Mouse (Mus musculus): ENCODE measurements around the gene Pik3c2g. TPM values are rescaled to one million over a fixed set of nuclear protein-coding genes. Genes with fewer than 3 reads are reported as not detected.

Pik3c2g gene
- 0.11 and 0.14 TPM in 2 replicates for polyA plus RNA-seq (2012; rRNA removed)

GRCm38 (mm10) chr6:139586892-139587291 is at the start of gene Pik3c2g:
Pik3c2g (plus strand) TSS chr6:139587221.
- DNase-seq (ENCODE audit: extremely low spot score in 1 of 2, low spot score in 1 of 2), result no peak

DNA sequence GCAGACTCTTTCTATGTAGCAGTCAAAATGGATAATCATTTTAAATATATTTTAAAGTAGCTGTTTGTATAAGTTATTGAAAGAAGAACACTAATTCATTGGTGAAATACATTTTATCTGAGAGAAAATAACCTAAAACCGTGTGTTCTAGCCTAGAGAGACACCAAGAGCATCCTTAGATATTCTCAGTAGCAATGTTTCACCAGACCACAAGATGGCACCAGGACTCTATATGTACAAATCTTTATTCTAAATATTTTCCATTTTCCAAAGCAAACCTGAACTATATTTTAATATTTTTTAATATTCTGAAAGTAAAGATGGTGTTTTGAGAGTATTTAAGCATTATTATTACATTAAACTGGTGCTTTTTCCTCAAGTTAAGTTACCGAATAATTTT is 48.6 kb upstream of the Pik3c2g start:
- DNase-seq (ENCODE audit: extremely low spot score in 1 of 2, low spot score in 1 of 2), result peak in 1 of 2 experiments; percentile 52

DNA sequence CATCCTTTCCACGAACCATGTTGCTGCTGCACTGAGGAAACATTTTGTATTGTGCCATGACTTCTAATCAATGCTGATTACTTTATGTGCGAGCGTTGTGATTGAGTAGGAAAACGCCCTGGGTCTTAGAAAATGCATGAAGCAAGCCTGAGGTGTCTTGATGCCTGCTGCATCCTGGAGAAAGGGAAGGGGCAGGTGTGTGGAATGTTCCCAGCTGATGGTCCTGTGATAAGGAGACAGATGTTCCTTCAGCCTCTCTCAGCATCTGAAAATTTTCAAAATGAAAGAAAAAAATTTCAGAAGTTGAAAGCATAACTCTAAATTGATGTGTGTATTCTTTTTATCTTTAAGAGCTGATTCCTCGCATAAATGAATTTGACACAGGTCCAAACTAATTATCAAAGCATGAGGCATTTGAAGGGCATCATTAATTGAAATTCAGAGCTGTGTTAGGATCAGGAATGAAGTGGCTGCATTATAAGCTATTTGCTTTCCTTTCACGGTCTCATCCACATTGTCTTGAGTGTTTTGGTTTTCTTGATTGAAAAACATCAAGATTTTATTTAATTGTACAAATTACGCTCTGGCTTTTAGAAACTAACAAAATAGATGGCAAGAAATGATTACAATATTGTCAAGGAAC is 31.4 kb upstream of the Pik3c2g start:
- DNase-seq (ENCODE audit: extremely low spot score in 1 of 2, low spot score in 1 of 2), result no peak

DNA sequence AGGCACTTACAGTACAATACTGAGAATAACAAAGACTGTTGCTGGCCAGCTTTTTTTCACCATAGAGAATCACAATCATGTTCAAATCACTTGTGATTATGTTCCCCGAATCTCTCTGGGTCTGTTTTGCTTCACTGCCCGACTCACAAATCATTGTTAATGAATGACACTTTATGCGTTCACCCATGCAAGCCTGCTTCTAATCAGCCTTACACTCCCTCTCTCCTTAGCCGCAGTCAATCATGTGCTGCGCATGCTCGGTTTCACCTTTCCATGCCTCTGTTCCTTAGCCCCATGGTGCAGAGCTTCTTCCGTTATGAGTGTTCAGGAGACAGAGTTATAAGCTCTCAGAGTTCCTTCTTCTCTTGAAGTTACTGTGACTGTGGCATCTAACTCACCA is 17.8 kb upstream of the Pik3c2g start:
- DNase-seq (ENCODE audit: extremely low spot score in 1 of 2, low spot score in 1 of 2), result no peak

DNA sequence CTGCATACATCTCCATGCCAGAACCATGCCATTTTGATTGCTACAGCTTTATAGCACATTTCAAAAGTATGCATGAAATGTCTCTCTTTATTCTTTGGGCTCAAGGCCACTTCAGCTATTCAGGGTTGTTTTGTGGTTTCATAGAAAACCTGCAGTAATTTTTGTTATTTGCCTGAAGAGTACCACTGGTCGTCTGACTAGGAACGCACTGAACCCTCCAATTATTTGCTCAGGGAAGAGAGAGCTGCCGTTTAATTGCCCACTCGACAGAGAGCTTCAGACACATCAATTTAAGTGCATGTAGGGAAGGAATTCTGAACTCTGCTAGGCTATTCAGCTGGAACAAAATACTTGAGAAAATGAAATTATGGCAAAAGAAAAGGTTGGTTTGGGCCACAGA is 11.2 kb upstream of the Pik3c2g start:
- DNase-seq (ENCODE audit: extremely low spot score in 1 of 2, low spot score in 1 of 2), result no peak

DNA sequence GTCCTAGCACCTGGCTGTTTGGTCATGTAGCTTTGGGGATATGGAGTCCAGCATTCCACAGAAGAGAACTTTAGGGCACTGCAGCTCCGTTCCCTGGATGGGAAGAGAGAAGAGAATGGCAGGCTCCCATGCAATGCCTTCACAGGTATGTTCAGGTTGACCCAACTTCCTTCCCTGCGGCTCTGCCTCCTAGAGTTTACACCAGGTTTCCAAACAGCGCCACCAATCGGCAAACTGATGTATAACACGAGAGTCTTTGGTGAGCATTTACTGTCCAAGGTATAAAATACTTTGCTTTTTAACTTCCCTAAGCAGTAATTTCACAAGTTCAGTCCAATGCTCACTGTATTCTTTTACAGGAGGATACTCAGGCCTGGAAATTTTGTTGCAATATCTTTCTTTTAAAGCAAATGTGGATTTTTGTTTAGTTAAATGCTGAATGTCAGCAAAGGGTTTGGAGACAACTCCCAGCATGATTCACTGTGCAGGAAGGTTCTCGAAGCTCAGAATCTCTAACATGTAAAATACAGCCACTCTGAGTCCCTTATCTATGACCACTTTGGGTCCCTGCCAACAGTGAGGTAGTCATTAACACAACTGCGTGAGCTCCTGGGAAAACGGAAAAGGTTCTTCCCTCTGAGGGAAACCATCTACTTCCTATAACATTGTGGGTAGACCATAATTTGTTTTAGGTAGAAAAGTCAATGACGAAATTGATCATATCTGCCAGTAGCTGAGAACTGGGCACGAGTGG is 10.6 kb upstream of the Pik3c2g start:
- no peak for DNase-seq (ENCODE audit: extremely low spot score in 1 of 2, low spot score in 1 of 2)

GRCm38 (mm10) chr6:139577026-139577861 is 9.8 kb upstream of the Pik3c2g start:
- DNase-seq (ENCODE audit: extremely low spot score in 1 of 2, low spot score in 1 of 2), result peak in 1 of 2 experiments; percentile 56

DNA sequence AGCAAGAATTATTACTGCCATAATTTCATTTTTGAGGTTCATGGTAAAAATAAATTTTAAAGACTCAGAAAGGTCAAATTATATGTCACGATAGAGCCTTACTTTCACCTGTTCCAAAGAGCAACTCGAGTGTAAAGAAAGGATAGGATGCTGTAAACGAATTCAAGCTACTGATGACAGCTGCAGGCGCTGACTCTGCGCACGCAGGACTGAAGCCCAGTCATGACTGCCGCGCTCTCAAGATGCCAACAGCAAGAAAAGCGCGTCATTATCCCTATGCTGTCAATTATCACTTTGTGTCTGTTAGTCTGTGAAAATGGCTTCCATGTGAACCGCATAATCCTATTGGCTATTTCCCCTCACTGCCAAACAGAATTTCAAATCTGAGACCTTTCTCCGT is 457 bp downstream of the Pik3c2g start:
- DNase-seq (ENCODE audit: extremely low spot score in 1 of 2, low spot score in 1 of 2), result no peak

DNA sequence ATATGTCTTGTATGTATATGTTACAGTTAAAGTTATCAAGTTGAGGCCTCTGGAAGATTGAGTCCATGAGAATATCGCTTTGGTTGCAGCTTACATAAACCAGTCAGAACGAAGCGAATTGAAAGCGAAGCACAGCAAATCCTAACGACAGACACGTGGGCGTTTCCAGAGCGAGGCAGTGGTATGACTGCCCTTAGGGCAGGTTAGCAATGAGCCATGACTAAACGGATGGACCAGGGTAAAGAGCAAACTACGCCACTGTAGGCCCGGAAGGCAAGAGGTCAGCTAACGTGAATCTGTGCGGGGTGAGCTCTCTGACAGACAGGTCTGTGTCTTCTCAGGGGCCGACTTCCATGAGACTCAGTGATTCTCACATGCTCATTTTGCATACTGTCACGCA is 1.4 kb downstream of the Pik3c2g start:
- peak in 1 of 2 experiments; percentile 15 for DNase-seq (ENCODE audit: extremely low spot score in 1 of 2, low spot score in 1 of 2)

GRCm38 (mm10) chr6:139589291-139589690 is 2.3 kb downstream of the Pik3c2g start:
- DNase-seq (ENCODE audit: extremely low spot score in 1 of 2, low spot score in 1 of 2), result peak; percentile 12 to 84

GRCm38 (mm10) chr6:139589854-139590253 is 2.8 kb downstream of the Pik3c2g start:
- no peak for DNase-seq (ENCODE audit: extremely low spot score in 1 of 2, low spot score in 1 of 2)

DNA sequence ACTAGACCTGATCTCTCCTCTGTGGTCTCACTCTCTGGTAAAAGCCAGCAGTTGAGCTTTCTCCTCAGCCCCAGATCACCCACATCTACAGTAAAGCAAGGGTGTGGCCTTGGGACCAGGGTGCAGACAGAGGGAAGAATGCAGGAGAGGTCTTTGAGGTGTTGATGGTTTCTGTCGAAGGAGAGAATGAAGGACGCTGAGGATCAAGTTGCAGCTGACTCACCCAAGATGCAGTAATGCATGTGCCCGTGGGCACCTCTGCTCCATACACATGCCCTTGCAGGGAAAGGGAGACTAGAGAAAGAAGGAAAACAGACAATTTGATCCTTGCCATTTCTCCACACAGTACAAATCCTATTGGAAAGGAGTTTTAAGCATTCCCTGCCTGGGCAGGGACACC is 5.1 kb downstream of the Pik3c2g start:
- DNase-seq (ENCODE audit: extremely low spot score in 1 of 2, low spot score in 1 of 2), result no peak

GRCm38 (mm10) chr6:139596433-139596832 is 9.4 kb downstream of the Pik3c2g start:
- no peak for DNase-seq (ENCODE audit: extremely low spot score in 1 of 2, low spot score in 1 of 2)

GRCm38 (mm10) chr6:139599216-139599615 is 12.2 kb downstream of the Pik3c2g start:
- no peak for DNase-seq (ENCODE audit: extremely low spot score in 1 of 2, low spot score in 1 of 2)

DNA sequence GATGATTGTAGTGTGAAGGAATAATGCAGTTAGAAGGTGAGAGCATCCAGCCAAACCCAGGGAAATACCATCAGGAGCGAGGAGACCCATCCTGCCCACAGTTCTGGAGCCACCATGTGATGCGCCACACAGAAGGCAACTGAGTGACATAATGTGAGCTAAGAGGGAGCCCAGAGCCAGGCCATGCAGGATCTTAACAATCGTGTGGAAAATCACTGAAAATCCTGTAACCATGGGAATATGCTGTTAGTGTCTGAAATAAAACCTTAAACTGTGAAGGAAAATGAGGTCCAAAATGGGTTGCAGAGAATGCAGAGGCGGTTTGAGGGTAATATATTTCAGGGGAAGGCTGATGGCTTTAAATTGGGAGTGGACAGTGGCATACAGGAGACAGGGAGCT is 31.8 kb downstream of the Pik3c2g start:
- peak in 1 of 2 experiments; percentile 11 for DNase-seq (ENCODE audit: extremely low spot score in 1 of 2, low spot score in 1 of 2)

GRCm38 (mm10) chr6:139624756-139625155 is 37.7 kb downstream of the Pik3c2g start:
- no peak for DNase-seq (ENCODE audit: extremely low spot score in 1 of 2, low spot score in 1 of 2)

DNA sequence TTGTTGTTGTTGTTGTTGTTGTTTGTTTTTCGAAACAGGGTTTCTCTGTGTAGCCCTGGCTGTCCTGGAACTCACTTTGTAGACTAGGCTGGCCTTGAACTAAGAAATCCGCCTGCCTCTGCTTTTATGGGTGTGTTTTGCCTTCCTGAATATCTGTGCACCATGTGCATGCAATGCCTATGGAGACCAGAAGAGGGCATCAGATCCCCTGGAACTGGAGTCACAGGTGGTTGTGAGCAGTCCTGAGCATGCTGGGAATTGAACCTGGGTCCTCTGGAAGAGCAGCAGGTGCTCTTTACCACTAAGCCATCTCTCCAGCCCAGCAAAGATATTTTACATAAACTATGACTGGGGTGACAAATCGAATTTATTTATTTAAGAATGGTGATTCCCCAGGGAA is 47.5 kb downstream of the Pik3c2g start:
- DNase-seq (ENCODE audit: extremely low spot score in 1 of 2, low spot score in 1 of 2), result no peak

DNA sequence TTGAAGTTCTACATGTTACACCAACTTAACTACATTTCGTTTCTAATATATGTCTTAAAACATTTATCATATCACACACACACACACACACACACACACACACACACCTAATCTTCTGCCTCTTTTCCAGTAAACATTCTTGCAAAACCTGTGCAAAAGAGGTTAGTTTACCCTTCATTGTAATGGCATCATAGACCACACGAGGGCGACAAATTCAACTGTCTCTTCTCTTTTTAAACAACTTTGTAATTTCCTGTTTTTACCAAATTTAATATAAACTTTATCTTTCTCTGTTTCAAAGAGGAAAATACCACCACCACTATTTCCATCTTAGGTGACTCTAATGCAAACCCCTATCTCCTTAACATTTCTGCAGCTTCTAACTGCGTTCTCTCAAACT is 68.4 kb downstream of the Pik3c2g start:
- peak in 1 of 2 experiments; percentile 69 for DNase-seq (ENCODE audit: extremely low spot score in 1 of 2, low spot score in 1 of 2)

DNA sequence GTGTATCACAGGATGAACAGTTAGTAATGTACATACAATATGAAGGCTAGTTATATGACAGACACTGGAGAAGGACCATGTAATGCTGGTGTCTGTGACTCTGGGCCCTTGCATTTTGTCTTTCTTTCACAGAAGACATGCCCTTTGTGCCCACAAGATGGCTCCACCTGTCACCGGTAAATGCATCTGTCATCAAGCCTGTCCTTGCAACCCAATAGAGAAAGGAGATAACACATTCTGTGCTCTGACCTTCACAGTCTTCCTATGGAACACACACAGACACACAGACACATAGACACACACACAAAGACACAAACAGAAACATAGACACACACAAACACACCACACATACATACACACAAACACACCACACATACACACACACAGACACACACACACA is 75.4 kb downstream of the Pik3c2g start:
- DNase-seq (ENCODE audit: extremely low spot score in 1 of 2, low spot score in 1 of 2), result peak in 1 of 2 experiments; percentile 53

DNA sequence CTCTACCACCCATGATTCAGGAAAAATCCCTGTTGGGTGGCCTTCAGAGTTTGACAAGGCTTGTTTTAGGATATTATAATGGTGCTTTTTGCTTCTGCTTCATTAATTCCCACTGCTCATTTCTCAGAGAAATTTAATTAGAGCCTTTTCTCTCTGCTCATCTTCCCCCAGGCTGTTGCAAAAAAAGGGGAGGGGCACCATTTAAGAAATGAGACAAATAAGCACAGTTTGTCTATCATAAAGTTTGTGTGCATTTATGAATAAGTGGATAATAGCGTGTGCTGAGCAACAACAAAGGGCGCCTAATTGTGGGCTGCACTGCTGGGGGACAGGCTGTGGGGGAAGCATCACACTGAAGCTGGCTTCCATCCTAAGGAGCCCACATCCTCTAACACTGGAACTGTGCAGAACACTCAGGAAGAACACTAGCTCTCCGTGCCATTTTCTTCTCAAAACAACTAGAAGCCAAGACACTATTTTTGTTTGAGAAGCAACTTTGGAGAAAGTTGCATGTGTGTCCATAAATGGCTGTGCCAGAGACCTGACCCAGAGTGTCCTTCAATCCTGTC is 131.5 kb downstream of the Pik3c2g start:
- DNase-seq (ENCODE audit: extremely low spot score in 1 of 2, low spot score in 1 of 2), result no peak

GRCm38 (mm10) chr6:139719639-139720221 is 132.7 kb downstream of the Pik3c2g start:
- DNase-seq (ENCODE audit: extremely low spot score in 1 of 2, low spot score in 1 of 2), result no peak

All from frontal cortex, adult 2 months (tissue).